Mouse (Mus musculus) left cerebral cortex, adult 2 months (tissue): ENCODE results near the gene Kif7. TPM values are rescaled to one million over a fixed set of nuclear protein-coding genes. Genes with fewer than 3 reads are reported as not detected.

Source experiments
- DNase-seq, 2 experiments: peaks; one replicate each; pipeline ENCODE4 v3.0.0; 2021 to 2022; ENCODE audit warnings: low spot score in 2 of 2, mixed read lengths in 1 of 2; ENCODE audit errors: extremely low spot score in 1 of 2
- H3K27ac ChIP-seq: fragments of 200-600 bp; 2 replicates; pipeline ENCODE4 v1.8.1; 2022
- H3K4me3 ChIP-seq: fragments of 200-600 bp; 2 replicates; pipeline ENCODE4 v1.8.1; 2022
- CTCF ChIP-seq: fragments of 200-600 bp; IDR thresholded peaks from 2 replicates; pipeline ENCODE4 v1.8.1; 2022; ENCODE audit warnings: antibody characterized with exemption, mild to moderate bottlenecking, moderate library complexity
- intact Hi-C: fragments of 180-260 bp; cut with DNase I; formaldehyde crosslinking; loops from one replicate; pipeline ENCODE4 v1.15.1; 2025
- total RNA-seq, 2 experiments: library from RNA; stranded (reverse); gene quantifications; 2 replicates each; pipeline ENCODE4 v1.2.3; 2021

The Kif7 gene
- total RNA-seq, 2 experiments from 2014 or later = 1.4 to 1.7 TPM

DNA sequence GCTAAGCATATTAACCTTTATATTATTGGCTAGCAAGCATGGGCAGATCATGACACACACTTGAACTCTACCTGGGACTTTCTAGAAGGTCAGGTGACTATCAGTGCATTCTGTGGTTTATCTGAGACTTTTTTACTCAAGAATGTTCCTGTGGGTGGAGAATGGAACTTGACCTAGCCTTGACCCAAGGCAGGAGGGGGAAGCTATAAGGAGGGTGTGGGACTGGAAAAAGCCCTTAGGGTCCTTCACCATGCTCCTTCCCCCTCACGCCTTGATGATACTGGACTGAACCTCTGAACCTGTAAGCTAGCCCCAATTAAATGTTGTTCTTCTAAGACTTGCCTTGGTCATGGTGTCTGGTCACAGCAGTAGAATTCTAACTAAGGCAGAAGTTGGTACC, 61.3 kb downstream of the Kif7 start:
- no peak for DNase-seq
- no peak for TF ChIP-seq CTCF
- intact Hi-C loops = no loop called here
- Histone ChIP-seq H3K4me3 (no peak overlapping the region), H3K27ac (no peak overlapping the region)

DNA sequence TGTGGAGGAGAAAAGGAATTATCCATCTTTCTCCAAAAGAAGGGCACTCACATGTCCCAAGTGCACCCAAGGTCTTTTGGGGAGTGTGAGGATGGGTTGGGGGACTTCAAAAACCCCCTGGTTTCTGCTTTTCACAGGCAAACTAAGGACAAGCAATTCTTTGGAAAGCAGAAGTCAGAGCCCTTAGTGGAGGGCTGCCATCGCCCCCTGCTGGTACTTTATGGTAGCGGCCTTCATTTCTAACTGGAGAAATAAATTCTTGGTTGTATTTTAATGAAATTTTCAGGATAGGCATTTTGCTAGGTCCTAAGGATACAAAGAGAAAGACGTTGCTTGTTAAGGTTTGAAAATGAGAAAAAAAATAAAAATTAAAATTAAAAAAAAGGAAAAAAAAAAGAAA, 66.5 kb downstream of the Kif7 start:
- intact Hi-C loops = loop anchor here (2.0 kb wide), 2 partner anchors 36 to 152 kb away; no protein-coding TSS in a partner anchor

More for the DNA sequence above, 66.5 kb downstream of the Kif7 start:
- Histone ChIP-seq H3K4me3 (no peak overlapping the region), H3K27ac (no peak overlapping the region)
- peak; percentile 51 to 57 for DNase-seq
- TF ChIP-seq CTCF = peak; percentile 91

Other genes with a start within 250 kb of the Kif7 start
- 100 to 1,000 TPM in 1 of 2 experiments, 10 to 100 TPM in 1; 86.7 to 100 TPM for gene Polg, start 249.4 kb downstream of the Kif7 start, total RNA-seq
- gene Rhcg, start 98.1 kb downstream of the Kif7 start, total RNA-seq = 1 to 10 TPM; 1.7 to 2.2 TPM
- gene Ticrr, start 55.5 kb downstream of the Kif7 start, total RNA-seq = under 1 TPM in 1 of 2 experiments, not detected in 1; 0.11 TPM
- not detected for gene Plin1, start 17.2 kb upstream of the Kif7 start, total RNA-seq
- 10 to 100 TPM; 10.1 to 11.5 TPM for gene Pex11a, start 27.4 kb upstream of the Kif7 start, total RNA-seq
- gene Wdr93, start 27.4 kb upstream of the Kif7 start, total RNA-seq = under 1 TPM in 1 of 2 experiments, not detected in 1; 0.35 TPM
- under 1 TPM in 1 of 2 experiments, not detected in 1; 0.27 TPM for gene Mesp1, start 78.1 kb upstream of the Kif7 start, total RNA-seq
- gene Mesp2, start 95.0 kb upstream of the Kif7 start, total RNA-seq = 1 to 10 TPM in 1 of 2 experiments, under 1 TPM in 1; 0.87 to 1.8 TPM
- gene Anpep, start 145.3 kb upstream of the Kif7 start, total RNA-seq = 1 to 10 TPM; 2.9 to 7.0 TPM
- 10 to 100 TPM; 37.5 to 46.0 TPM for gene Ap3s2, start 204.9 kb upstream of the Kif7 start, total RNA-seq
- gene Arpin, start 219.6 kb upstream of the Kif7 start, total RNA-seq = 10 to 100 TPM in 1 of 2 experiments, 1 to 10 TPM in 1; 9.8 to 11.7 TPM